Mouse (Mus musculus) C2C12 (cell line): ENCODE data around the gene Zfyve26. TPM values are rescaled to one million over a fixed set of nuclear protein-coding genes. Genes with fewer than 3 reads are reported as not detected.

Experiments used
- H3K27me3 ChIP-seq: one replicate; pipeline ENCODE4 v1.6.1; 2011; ENCODE audit not compliant: control insufficient read depth, insufficient read depth, insufficient read length
- H3K36me3 ChIP-seq: one replicate; pipeline ENCODE4 v1.6.1; 2011; ENCODE audit not compliant: control insufficient read depth, insufficient read depth
- H3K4me3 ChIP-seq: one replicate; pipeline ENCODE4 v1.5.1; 2011; ENCODE audit warnings: mild to moderate bottlenecking, control low read depth; ENCODE audit not compliant: poor library complexity, insufficient read depth, severe bottlenecking
- H3K79me2 ChIP-seq: one replicate; pipeline ENCODE4 v1.6.1; 2011; ENCODE audit not compliant: control insufficient read depth, insufficient read depth
- H3K79me3 ChIP-seq: one replicate; pipeline ENCODE4 v1.6.1; 2011; ENCODE audit warnings: low read depth, control low read depth
- H3ac ChIP-seq: one replicate; pipeline ENCODE3; 2011; ENCODE audit warnings: low read depth; ENCODE audit not compliant: control insufficient read depth, insufficient read length
- CEBPB ChIP-seq: IDR thresholded peaks from one replicate; pipeline ENCODE4 v1.6.1; 2011; ENCODE audit warnings: low read depth, mild to moderate bottlenecking, control low read depth, moderate library complexity
- CTCF ChIP-seq: IDR thresholded peaks from one replicate; pipeline ENCODE4 v1.5.1; 2011; ENCODE audit not compliant: control insufficient read depth, insufficient read depth, insufficient read length
- FOSL1 ChIP-seq: IDR thresholded peaks from one replicate; pipeline ENCODE4 v1.8.0; 2011; ENCODE audit warnings: mild to moderate bottlenecking, low read length; ENCODE audit not compliant: poor library complexity, insufficient read depth, severe bottlenecking
- MAX ChIP-seq: IDR thresholded peaks from one replicate; pipeline ENCODE4 v1.6.1; 2011; ENCODE audit warnings: mild to moderate bottlenecking, control low read depth
- MYOD1 ChIP-seq: IDR thresholded peaks from one replicate; pipeline ENCODE4 v1.6.1; 2011; ENCODE audit warnings: low read depth; ENCODE audit not compliant: control insufficient read depth, insufficient read length
- MYOG ChIP-seq: IDR thresholded peaks from one replicate; pipeline ENCODE4 v1.6.1; 2011; ENCODE audit not compliant: control insufficient read depth, insufficient read length; ENCODE audit errors: extremely low read depth
- USF1 ChIP-seq: IDR thresholded peaks from one replicate; pipeline ENCODE4 v1.6.1; 2011; ENCODE audit warnings: low read depth, mild to moderate bottlenecking, control low read depth, moderate library complexity
- polyA plus RNA-seq: library from polyadenylated mRNA; unstranded; fragments of >200 nt; fragmentation: generic; extraction: Trizol; gene quantifications from one replicate; pipeline ENCODE4 v1.2.1, GENCODE M21; 2012; ENCODE audit warnings: missing spikeins

Gene Zfyve26
- polyA plus RNA-seq, 1 experiment, result 6.4 TPM

GRCm38 (mm10) chr12:79297121-79297576 lies 1.0 kb upstream of the Zfyve26 start, which contains the start of gene Rad51b:
Rad51b (plus strand) TSS chr12:79297282.
- peaks cover 3% of the 10 kb centered on the region for H3K36me3 ChIP-seq
- H3K79me2 ChIP-seq, result peaks cover 8% of the 10 kb centered on the region
- no peaks in the 10 kb centered on the region for H3K27me3 ChIP-seq
- peak within 1 kb of the TSS; percentile 52 for H3ac ChIP-seq
- H3K4me3 ChIP-seq, result peak within 1 kb of the TSS; percentile 67
- TF ChIP-seq MAX (peak; percentile 61), FOSL1 (no peak)
- no peaks in the 10 kb centered on the region for H3K79me3 ChIP-seq

DNA sequence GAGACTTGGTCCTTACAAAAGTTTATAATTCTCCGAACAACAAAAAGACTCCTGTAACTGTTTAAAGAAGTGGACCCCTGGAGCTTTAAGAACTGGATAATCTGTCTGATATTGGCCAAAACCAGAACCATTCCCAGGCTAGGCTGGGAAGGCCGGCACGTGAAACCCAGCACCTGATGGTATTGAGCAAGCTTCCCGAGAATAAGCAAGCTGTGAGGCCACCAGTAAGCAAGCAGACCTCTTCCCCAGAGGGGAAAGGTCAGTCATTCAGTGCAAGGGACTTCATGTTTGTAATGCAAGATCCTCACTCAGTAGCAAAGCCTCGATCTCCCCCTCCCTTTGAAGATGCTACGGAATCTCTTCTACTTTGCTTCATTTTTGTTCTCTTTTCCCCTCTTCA lies 3.2 kb downstream of the Zfyve26 start:
- H3K27me3 ChIP-seq, result no peaks in the 10 kb centered on the region
- TF ChIP-seq FOSL1 (no peak), MAX (no peak), MYOG (no peak), USF1 (no peak)
- peaks cover 24% of the 10 kb centered on the region for H3K36me3 ChIP-seq
- H3K79me3 ChIP-seq, result no peaks in the 10 kb centered on the region
- no peak overlapping the region for H3ac ChIP-seq
- peaks cover 8% of the 10 kb centered on the region for H3K79me2 ChIP-seq
- no peak overlapping the region for H3K4me3 ChIP-seq

DNA sequence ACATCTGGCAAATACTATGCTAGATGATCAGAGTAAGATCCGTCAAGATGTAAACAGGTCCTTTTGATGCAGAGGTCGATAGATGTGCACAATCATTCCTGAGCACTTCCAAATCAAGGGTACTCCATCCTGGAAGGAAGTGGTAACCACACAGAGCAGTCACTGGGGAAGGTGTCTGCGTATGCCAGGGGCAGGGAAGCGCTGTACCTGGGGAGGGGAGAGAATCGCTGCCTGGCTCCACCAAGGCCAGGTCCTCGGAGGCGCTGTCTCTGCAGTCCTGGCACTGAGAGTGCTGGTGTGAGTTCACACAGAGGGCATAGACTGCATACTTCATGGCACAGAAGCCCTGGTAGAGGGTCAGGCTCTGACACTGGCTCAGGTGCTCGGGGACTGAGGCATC lies 13.5 kb downstream of the Zfyve26 start:
- H3K27me3 ChIP-seq, result no peaks in the 10 kb centered on the region
- H3K36me3 ChIP-seq, result peaks cover 62% of the 10 kb centered on the region
- H3ac ChIP-seq, result no peak overlapping the region
- H3K79me3 ChIP-seq, result no peaks in the 10 kb centered on the region
- H3K4me3 ChIP-seq, result no peak overlapping the region
- no peak for TF ChIP-seq MYOD1
- no peak for TF ChIP-seq CEBPB
- no peaks in the 10 kb centered on the region for H3K79me2 ChIP-seq

DNA sequence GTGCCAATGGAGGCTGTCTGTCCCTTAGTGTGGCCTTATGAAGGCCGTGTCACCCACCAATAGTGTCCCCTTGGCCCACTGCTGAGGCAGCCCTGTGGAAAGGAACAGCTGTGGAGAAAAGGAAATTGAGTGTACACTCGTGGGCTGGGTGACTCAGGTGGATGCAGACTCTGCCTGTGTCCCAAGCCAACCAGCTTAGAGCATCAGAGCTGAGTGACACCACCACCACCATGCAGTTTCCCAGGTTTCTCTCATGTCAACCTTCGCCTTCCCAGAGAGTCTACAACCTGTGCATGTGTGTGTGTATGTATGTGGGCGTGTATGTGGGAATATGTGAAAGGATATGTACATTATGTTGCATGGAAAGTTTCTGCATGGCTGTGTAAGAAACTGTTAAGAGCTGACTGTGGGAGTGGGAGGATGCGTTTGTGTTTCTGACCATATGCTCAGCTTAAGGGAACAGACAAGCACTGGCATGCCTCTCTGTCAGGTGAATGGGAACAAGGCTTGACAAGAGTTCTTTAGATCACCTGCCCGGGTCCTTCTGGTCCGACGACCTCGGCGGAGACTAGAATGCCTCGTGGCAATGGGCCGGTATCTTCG lies 16.5 kb downstream of the Zfyve26 start:
- Histone ChIP-seq H3K79me2 (no peaks in the 10 kb centered on the region), H3K4me3 (no peak overlapping the region), H3ac (no peak overlapping the region), H3K27me3 (no peaks in the 10 kb centered on the region), H3K79me3 (no peaks in the 10 kb centered on the region), H3K36me3 (peaks cover 57% of the 10 kb centered on the region)
- TF ChIP-seq USF1 (no peak), CEBPB (no peak), MAX (no peak), CTCF (no peak), MYOD1 (no peak), FOSL1 (no peak), MYOG (no peak)

GRCm38 (mm10) chr12:79272604-79273003 lies 23.5 kb downstream of the Zfyve26 start:
- Histone ChIP-seq H3K79me3 (no peaks in the 10 kb centered on the region), H3ac (no peak overlapping the region), H3K27me3 (no peaks in the 10 kb centered on the region), H3K36me3 (peaks cover 61% of the 10 kb centered on the region), H3K79me2 (no peaks in the 10 kb centered on the region), H3K4me3 (no peak overlapping the region)
- TF ChIP-seq CEBPB (no peak), MYOG (no peak), USF1 (no peak), CTCF (no peak), MAX (no peak), FOSL1 (no peak), MYOD1 (no peak)

DNA sequence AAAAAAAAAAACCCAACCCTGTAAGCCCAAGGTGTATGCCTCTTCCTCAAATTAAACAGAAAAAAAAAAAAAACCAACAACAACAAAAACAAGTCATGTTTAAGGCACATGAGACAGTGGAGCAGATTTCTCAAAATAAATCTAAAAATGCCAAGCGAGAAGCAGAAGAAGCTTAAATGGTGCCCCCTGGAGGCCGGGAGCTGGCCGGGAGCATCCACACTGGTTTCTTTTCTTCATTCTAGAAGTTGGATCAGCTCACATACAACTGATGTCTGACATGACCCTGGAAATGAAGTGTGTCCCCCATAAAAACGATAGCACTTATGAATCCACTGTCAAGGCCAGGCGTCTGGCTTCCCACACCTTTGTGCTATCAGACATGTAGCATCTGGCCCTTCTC lies 35.1 kb downstream of the Zfyve26 start:
- Histone ChIP-seq H3K79me3 (no peaks in the 10 kb centered on the region), H3K79me2 (no peaks in the 10 kb centered on the region), H3K36me3 (peaks cover 55% of the 10 kb centered on the region), H3ac (no peak overlapping the region), H3K4me3 (no peak overlapping the region), H3K27me3 (no peaks in the 10 kb centered on the region)
- no peak for TF ChIP-seq CTCF
